Mouse (Mus musculus): ENCODE results near the gene Timp2.
"Not testable (repeated sequence)": the region's sequence is repeated elsewhere in the genome, so short reads cannot be mapped to it uniquely, and the experiment has no call there.

The Timp2 gene

DNA sequence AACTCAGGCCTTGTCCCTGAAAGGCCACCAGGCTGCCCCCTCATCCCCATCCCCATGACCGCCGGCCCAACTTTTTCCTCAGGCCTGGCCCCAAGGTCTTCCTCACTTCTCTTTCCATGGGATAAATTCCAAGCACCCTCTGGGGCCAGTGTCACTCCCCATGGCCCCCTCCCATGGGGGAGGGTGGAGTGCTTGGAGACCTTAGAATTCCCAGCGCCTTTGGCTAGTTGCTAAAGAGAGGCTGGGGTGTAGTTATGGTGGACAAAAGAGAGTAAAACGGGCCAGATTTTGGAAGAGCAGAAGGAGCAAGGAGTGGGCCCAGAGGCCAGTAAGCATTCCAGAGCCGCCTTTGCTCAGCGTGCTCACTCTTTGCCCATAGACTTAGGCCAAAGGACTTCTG lies at the start of gene Timp2:
TSS of gene Timp2 (minus strand) at position 101 of the 400 bp plus-strand sequence.
- no peak for DNase-seq (ENCODE audit: low read depth, low spot score)

DNA sequence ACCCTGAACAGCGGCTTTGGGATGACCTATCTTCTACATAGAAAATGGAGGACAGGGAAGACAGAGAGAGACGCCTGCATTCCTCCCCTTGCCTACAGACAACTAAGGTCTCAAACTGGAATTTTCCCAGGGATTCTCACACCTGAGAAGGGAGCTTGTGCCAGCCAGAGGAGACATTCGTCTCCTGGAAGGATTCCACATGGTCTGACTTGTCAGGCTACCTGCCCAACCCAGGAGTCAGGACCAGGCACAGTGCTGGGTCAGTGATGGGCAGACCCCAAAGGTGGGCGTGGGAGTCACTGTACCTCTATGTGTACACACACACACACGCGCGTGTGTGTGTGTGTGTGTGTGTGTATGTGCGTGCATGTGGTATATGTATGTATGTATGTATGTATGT lies 49.8 kb upstream of the Timp2 start:
- no peak for DNase-seq (ENCODE audit: low read depth, low spot score)

DNA sequence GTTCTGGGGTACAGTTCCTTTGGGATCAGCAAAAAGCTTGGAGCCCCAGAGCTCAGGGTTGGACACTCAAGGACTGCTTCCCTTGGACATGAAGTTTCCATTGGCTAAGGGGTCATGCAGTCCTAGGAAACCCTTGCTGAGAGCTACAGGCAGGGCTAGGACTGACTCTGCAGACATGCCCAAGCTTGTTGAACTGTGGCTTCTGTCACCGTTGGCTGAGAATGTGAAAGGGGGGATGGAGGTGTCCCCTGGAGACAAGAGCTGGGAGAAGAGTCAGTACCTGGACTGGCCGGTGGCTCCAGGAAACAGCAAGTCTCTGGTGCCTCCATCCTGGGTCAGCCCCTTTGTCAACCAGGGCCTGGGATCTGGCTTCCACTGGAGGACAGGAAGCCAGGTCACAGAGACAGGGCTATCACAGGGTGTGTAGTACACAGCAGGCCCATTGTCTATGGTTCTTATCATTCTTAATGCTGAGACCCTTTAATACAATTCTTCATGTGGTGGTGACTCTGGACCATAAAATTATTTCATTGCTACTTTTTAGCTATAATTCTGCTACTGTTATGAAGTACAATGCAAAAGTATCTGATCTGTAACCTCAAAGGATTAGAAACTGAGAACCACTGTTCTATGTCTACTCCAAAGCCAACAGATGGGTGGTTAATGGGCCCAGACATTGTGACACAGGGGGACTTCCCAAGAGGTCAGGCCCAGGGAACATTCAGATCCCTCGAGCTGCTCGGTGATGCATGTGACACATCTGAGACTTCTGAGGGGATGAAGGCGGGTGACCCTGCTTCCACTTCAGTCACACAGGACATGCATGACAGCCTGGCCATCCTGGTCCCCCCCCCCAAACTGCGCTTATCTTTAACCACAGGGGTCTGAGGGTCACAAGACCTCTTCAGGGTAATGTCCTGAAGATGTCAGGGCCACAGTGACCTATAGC lies 48.7 kb upstream of the Timp2 start:
- no peak for DNase-seq (ENCODE audit: low read depth, low spot score)

DNA sequence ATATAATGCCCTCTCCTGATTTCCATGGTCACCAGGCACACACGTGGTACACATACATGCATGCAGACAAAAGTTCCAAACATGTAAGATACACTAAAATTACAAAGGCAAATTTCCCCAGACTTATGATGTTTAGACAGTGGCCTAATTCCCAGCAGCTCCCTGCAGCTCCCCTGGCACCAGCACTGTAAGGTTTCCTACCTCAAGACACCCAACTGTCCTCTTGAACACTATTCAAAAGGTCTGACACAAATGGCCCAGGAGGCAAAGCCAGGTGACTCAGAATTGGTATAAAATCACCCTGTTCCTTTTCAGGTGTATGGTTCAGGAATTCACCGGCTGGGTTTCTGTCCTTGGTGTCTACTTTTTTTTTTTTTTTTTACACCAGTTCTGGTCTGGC lies 47.6 kb upstream of the Timp2 start:
- no peak for DNase-seq (ENCODE audit: low read depth, low spot score)

DNA sequence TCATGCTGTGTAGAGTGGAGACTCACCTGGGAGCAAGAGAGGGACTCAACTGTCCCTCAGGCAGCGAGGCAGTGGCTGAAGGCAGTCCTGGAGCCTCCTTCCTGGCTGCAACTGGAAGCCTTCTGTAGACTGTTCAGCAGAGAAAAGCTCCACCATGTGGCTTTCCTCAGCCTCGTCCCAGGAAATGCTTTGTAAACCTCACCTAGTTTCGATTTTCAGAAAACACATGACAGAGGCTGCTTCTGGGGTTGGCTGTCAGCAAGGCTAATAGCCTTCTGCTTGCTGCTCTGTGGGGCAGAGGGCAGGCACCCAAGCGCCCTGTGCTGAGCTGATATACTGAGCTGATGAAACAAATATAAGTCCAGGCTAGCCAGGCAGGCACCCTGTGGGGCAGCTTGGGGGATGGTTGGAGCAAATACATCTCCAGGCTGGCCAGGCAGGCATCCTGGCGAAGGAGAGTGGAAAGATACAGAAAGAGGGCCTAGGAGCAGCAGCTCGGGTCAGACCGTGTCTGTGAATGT lies 46.3 kb upstream of the Timp2 start, which contains the start of gene Lgals3bp:
TSS of gene Lgals3bp (minus strand) at position 333 of the 521 bp plus-strand sequence.
- DNase-seq (ENCODE audit: low read depth, low spot score), result no peak

DNA sequence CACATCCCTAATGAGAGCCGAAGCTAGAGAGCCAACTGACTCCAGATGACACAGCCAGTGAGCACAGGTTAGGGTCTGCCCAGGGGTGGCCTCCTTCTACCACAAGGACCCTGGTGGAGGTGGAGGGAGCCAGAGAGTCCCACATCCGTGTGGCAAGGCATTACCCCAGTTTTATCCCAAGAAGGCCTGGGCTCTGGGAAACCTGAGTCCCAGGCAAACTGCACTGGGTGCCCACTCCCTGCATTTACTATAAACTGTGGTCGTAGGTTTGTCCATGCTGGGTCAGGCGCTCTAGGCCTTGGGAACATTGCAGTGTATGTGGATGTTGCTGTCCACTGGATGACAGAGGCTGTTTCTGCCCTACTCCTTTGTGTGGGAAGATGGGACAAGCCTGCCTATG lies 45.7 kb upstream of the Timp2 start:
- no peak for DNase-seq (ENCODE audit: low read depth, low spot score)

DNA sequence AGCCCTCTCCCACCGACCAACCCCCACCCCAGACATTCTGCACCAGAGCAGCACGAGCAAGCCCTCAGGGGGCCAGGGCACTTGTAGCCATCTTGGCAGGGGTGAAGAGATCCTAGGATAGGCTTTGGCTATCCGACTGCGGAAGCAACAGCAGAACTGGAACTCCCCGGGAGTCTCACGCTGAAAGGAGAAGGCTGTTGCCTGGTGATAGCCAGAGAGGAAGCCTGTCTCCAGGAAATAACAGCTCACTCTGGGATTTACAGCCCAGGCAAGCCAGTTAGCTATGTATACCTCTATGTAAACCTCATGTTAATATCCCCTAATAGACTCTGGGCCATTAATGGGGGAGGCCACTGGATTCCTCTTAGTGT lies 45.0 kb upstream of the Timp2 start:
- DNase-seq (ENCODE audit: low read depth, low spot score), result no peak

DNA sequence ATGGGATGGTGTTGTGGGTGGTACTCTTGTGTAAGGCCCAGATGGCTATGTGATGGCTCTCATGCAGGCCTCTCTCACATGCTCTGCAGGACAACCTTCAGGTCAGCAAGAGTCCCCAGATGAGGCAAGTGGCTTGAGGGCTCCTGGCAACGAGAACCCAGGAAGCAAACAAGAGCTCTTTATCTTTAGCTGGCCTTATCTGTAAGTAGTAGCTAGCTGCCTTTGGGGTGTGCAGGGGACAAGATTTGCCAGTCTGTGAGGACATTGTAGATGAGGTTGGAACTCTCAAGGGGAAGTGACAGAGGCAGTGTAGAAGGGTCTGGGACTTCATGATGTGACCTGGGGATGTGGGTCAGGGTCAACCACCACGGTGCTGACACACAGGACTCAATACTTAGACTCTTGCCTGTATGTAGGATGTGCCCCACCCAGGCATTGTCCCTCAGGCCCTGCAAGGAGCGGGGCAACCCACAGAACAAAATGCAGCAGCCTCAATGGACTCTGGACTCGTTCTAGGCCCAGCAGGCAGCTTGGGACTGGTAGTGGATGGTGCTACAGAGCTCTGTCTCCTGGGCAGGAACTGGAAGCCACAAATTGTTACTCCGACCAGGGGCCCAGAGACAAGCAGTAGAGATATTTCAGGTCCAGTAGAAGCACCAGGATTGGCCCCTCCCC lies 44.5 kb upstream of the Timp2 start:
- no peak for DNase-seq (ENCODE audit: low read depth, low spot score)

DNA sequence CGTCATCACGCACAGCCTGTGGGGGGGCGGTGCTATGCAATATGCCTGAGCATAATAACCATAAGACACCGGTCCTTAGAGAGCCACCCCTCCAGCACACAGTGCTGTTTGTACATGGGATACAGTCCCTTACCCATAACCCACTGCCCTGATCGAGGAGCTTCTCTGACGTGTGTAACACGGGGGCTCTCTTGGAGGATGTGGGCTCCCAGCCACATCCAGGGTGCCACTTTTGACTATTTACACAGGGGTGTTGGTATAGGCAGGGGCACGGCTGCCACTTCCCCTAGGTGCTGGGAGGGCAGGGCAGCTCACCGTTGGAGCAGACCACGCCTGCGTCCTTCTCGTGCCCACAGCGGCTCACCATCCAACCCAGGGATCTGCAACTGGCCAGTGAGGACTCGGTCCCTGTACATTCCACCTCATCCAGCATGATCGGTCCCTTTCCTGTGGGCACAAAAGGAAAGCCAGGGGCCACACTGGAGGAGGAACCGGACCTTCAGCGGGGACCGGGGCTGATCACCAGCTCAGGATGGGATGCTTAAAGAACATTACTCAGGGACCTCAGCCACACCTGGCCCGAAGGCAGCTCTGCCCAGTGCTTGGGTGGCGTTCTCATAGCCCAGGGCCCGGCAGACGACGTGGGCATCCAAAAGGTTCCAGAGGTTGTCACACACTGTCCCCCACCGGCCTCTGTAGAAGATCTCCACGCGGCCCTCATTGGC lies 42.4 kb upstream of the Timp2 start:
- DNase-seq (ENCODE audit: low read depth, low spot score), result no peak

DNA sequence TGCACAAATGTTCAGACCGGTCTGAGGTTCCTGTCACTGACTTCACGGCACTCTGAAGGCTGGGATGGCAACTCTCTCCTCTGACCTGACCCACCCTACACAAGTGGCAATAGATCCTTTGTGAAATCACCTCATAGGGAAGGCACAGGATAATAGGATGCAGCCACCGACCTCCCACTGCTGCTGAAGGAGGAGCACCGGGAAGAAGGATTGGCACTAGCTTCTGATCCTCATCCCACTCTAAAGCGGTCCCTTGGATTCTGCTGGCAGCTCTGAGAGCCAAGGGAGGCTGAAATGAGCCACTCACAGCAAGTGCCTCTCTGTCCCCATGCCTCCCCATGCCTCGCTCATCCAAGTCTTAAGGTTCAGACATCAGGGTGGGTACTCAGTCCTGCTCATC lies 39.0 kb upstream of the Timp2 start:
- DNase-seq (ENCODE audit: low read depth, low spot score), result no peak

DNA sequence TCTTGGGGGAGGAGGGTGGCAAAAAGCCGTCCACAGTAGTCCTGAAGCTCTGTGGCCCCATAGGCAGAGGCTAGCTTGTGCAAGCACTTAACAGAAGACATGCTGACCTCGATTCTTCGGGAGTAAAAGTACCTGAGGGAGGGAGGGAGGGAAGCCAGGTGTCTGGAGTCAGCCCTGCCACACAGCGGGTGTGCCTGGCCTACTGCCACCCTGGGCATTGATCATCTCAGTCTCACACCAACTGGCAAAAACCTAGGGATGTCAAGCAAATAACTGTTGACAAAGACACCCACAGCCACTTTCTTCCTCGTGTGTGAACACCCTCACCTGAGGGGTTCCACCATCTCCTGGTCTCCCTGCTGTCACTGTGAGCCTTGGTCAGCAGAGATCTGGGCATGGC lies 38.5 kb upstream of the Timp2 start:
- DNase-seq (ENCODE audit: low read depth, low spot score), result no peak

DNA sequence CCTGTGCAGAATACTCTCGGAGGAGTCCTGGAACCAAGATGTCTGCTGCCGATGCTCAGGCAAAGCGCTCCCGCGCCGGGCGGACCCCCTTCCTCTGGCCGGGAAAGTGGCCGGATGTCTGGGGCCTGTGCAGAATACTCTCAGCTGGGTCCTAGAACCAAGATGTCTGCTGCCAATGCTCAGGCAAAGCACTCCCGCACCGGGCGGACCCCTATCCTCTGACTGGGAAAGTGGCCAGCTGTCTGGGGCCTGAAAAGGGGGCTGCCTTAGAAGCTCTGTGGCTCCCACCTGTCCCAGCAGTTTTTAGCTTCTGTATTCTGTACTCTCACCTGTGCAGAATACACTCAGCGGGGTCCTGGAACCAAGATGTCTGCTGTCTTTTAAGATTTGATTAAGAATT lies 32.3 kb upstream of the Timp2 start:
- DNase-seq (ENCODE audit: low read depth, low spot score), result not testable (repeated sequence)

DNA sequence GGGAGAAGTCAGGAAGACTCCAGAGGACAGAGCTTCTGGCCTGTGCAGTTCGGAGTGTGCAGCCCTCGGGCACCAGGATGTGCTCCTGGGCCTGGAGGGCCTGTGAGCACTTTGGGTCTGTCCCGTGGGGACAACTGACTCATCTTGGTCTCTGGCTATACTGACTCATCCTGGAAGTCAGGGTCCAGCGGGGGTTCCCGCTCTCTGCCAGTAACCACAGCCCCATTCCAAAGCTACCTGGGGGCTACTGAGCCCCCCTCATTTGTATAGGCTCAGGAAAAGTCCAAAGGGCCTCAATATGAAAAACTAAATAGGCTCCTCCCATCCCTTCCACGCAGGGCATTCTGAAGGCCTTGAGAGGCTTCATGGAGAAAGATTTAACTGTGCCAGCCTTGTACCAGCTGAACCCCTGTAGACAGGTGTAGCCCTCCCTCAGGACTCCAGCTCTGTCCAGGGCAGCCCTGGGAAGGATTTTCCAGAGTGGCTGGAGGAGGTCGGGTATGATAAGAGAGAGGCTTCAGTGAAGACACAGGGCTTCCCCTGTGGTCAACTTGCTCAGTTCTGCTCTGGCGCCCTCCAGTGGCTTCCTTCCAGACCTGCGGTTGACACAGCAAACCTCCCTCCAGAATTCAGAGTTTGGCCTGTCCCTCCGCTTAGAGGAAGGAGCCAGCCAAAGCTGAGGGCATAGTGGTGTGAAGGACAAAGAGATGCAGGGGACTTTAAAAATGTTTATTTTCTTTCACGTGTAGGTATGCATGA lies 23.9 kb upstream of the Timp2 start:
- DNase-seq (ENCODE audit: low read depth, low spot score), result peak; percentile 77

DNA sequence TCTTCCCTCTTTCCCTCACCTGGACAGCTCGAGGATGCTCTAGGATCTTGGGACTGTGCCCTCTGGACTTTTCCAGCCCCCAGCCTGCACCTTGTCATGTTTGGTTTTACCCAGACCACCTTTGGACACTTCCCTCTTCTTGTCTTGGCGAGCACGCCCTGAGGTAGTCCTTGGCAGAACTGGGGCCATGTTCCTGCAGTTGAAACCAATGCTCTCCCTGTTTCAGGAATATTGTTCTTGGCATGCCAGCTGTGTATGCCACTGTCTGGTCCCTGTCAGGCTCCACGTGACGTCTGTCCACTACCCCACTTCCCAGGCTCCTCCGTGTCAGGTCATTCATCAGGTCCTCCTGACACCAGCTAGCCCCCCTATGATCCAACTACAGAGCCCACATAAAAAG lies 23.1 kb upstream of the Timp2 start:
- no peak for DNase-seq (ENCODE audit: low read depth, low spot score)

DNA sequence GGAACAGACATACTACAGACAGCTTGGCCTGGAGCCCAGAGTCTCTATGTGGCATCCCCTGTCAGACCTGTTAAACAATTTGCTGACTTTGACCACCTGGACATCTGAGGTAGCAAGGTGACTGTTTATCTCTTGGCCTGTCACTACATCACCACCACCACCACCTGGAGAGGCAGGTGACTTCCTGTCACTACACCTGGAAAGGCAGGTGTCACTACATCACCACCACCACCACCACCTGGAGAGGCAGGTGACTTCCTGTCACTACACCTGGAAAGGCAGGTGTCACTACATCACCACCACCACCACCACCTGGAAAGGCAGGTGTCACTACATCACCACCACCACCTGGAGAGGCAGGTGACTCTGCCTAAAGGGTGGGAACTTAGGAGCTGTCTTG lies 20.8 kb upstream of the Timp2 start:
- DNase-seq (ENCODE audit: low read depth, low spot score), result not testable (repeated sequence)

DNA sequence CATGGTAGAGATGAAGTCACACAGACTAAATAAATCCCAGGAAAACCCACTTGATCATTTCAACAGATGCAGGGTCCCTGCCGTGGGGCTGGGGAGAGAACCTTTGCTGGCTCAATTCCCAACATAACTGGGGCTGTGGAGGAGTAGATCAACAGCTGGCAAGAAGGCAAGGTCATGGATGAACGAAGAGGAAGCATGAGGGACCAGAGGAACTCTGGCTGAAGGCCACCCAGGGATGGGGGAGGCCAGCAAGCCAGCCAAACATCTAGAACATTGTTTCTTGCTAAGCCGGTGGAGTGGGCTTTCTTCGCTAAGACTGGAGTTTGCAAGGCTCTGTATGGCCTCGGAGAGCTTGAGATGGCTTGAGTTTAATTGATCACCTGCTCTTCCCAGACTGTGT lies 20.3 kb upstream of the Timp2 start:
- DNase-seq (ENCODE audit: low read depth, low spot score), result no peak

DNA sequence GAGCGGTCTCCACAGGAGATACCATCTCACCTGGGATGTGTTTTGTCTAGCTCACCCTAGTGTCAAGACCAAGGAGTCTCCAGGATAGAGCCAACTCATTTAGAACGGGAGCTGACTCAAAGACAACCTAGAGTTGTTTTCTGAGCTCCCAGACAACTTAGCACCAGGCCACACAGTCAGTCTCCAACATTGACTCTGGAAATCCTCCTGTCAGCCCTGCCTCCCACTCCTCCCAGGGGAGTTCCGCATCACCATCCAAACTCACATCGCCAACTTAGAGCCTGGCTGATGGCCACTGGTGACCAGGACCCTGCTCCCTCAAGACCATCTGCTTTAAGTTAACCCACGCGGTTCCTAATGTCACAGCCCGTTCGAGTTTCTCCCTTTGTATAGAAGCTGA lies 19.9 kb upstream of the Timp2 start:
- DNase-seq (ENCODE audit: low read depth, low spot score), result no peak

DNA sequence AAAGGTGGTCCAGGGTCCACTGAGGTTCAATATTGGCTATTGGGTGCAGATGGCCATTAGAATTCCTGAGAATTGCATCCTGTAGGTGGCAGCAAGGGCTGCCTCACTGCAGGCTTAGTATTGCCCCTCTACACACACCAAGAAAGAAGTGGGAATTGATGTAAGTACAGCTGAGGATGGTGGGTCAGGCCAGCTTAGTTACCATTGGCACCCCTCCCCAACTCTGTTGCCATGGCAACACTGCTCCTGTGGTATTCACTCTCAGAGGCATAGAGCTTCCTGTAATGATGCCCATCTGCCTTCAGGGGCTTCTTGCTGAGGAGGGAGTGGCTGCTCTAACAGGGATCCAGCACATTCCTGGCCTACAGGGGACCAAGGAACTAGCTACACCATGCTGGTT lies 19.5 kb upstream of the Timp2 start:
- DNase-seq (ENCODE audit: low read depth, low spot score), result peak; percentile 52

DNA sequence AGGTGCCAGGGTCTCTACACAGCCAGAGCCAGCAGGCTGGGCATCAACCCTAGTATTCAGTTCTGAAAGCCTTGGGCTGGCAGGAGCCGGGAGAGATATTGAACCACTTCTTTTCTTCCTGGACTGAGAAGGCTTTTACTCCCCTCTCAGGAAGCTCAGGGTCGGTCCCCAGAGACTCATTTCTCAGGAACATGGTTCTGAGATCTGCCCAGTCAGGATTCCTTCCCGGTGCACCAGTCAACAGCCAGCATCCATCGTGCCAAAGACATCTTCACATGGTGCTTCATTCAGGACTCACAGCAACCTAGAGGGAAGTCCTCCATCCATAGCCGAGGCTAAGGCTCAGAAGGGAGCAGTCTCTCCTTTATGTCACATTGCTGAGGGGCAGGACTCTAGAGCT lies 19.0 kb upstream of the Timp2 start:
- DNase-seq (ENCODE audit: low read depth, low spot score), result no peak

DNA sequence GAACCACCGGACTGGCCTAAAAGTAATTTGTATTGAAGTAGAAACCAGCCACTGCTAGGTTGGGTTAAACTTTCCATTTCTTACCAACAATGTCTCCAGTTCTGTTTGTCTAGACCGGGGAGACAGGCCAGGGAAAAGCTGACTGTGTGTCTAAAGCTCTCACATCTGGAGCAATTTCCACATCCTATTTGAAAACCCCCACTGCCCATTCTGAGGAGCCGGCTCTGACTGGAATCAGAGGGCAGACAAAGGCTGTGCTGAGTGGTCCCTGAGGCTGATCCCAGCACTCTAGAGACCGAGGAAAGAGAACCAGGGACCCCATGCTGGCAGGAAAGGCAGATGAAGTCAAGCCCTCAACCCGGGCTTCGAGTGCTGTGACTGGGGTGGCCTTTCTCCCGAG lies 17.1 kb upstream of the Timp2 start:
- DNase-seq (ENCODE audit: low read depth, low spot score), result peak; percentile 81

DNA sequence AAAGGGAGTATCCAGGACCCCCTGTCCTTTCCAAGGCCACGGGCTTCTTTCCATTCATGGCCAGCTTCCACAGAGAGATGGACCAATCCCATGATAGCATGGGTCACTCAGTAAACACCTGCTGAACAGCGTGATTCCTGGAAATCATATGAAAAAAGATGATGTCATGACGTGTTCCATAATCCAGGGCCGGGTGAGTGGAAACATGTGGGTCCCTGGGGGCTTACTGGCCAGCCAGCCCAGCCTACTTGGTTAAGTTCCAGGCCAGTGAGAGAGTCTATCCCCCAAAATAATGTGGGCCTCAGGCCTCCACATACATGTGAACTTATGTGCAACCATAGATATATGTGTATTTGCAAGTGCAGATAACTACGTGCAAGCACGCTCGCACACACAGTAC lies 16.3 kb upstream of the Timp2 start:
- no peak for DNase-seq (ENCODE audit: low read depth, low spot score)

Measured in ES-CJ7 (cell line).